Mouse (Mus musculus): Measurements from ENCODE around the gene Echdc3.

DNA sequence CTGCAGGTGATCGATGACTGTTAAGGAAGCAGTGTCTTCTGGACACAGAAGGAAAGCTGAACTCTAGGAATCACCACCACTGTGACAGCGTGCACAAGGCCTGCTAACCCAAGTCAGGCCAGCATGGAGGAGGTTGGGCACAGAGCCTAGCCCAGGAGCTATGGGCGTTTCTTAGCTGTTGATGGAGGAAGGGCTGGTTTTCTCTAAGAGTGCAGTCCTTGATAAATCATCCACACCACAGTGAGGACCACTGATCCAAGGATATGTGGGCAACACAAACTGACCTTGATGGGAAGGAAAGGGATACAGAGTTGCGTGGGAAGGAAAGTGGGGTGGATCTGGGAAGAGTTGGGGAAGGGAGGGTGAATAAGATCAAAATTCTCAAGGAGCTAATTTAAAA lies 55.6 kb downstream of the Echdc3 start:
- TF ChIP-seq POLR2A (IDR thresholded peaks at IDR 0.05; ENCODE audit: low read depth, low read length), result no peak
- TF ChIP-seq CTCF (IDR thresholded peaks at IDR 0.05; ENCODE audit: extremely low read depth, insufficient read depth, insufficient read length, insufficient replicate concordance), result no peak

All from spleen, adult 2 months (tissue).